Mouse (Mus musculus) megakaryocyte, embryonic 14.5 days (primary cell): Measurements from ENCODE around the gene Fam129b.

Experiments used
- FLI1 ChIP-seq: IDR thresholded peaks from 2 replicates; pipeline ENCODE4 v1.6.1; 2012; ENCODE audit warnings: low read length, inconsistent platforms, mixed read lengths
- GATA1 ChIP-seq: IDR thresholded peaks from 3 replicates; pipeline ENCODE4 v1.6.1; 2012; ENCODE audit warnings: mixed read lengths, low read length, inconsistent platforms, borderline replicate concordance

DNA sequence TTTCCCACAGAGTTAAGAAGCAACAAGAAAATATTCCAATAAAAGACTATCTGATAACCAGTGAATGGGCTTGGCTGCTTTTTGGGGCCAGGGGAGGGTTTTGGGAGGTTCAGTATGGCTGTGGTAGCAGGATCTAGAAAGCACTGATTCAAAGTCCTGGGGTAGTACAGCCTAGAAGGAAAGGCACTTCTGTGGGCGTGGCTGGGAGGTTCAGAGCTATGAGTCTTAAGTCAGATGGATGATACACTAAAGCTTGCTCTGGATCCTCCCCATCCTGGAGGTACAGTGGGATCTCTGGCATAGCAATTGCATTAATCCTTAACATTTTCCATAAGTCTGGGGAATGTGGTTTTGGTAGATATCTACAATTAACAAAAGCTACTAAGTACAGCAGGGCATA is 88.1 kb downstream of the Fam129b start:
- TF ChIP-seq FLI1 (no peak), GATA1 (no peak)
